Mouse (Mus musculus): ENCODE measurements around the gene Gm20388. TPM values are rescaled to one million over a fixed set of nuclear protein-coding genes. Genes with fewer than 3 reads are reported as not detected.

Gene Gm20388
- total RNA-seq, 2 experiments from 2014 or later = 10.7 TPM; not detected in 1

- peak; percentile 56 to 79 for DNase-seq (ENCODE audit: low spot score in 2 of 2)
These were observed 3858.1 kb downstream of the Gm20388 start for GRCm38 (mm10) chr8:123768492-123769356.

- DNase-seq (ENCODE audit: low spot score in 2 of 2) = no peak
These were observed 3862.8 kb downstream of the Gm20388 start for GRCm38 (mm10) chr8:123773468-123773867.

GRCm38 (mm10) chr8:123774491-123774890, 3863.8 kb downstream of the Gm20388 start:
- DNase-seq (ENCODE audit: low spot score in 2 of 2) = no peak

- DNase-seq (ENCODE audit: low spot score in 2 of 2) = peak in 1 of 2 experiments; percentile 66
These were observed 3866.7 kb downstream of the Gm20388 start for GRCm38 (mm10) chr8:123777319-123777718.

GRCm38 (mm10) chr8:123780471-123780870, 3869.8 kb downstream of the Gm20388 start:
- DNase-seq (ENCODE audit: low spot score in 2 of 2) = no peak

- no peak for DNase-seq (ENCODE audit: low spot score in 2 of 2)
These were observed 3870.6 kb downstream of the Gm20388 start for GRCm38 (mm10) chr8:123781256-123781655.

- peak; percentile 75 to 92 for DNase-seq (ENCODE audit: low spot score in 2 of 2)
These were observed 3873.0 kb downstream of the Gm20388 start for GRCm38 (mm10) chr8:123783525-123784249.

GRCm38 (mm10) chr8:123786166-123786565, 3875.5 kb downstream of the Gm20388 start:
- peak in 1 of 2 experiments; percentile 79 for DNase-seq (ENCODE audit: low spot score in 2 of 2)

GRCm38 (mm10) chr8:123786644-123787043, 3876.0 kb downstream of the Gm20388 start:
- no peak for DNase-seq (ENCODE audit: low spot score in 2 of 2)

- DNase-seq (ENCODE audit: low spot score in 2 of 2) = no peak
These were observed 3876.7 kb downstream of the Gm20388 start for GRCm38 (mm10) chr8:123787254-123787897.

GRCm38 (mm10) chr8:123788416-123789170, 3878.0 kb downstream of the Gm20388 start:
- no peak for DNase-seq (ENCODE audit: low spot score in 2 of 2)

GRCm38 (mm10) chr8:123789461-123789860, 3878.8 kb downstream of the Gm20388 start:
- DNase-seq (ENCODE audit: low spot score in 2 of 2) = no peak

GRCm38 (mm10) chr8:123789970-123790369, 3879.3 kb downstream of the Gm20388 start:
- DNase-seq (ENCODE audit: low spot score in 2 of 2) = peak; percentile 78 to 94

GRCm38 (mm10) chr8:123791101-123791844, 3880.6 kb downstream of the Gm20388 start:
- no peak for DNase-seq (ENCODE audit: low spot score in 2 of 2)

GRCm38 (mm10) chr8:123791845-123792225, 3881.2 kb downstream of the Gm20388 start:
- DNase-seq (ENCODE audit: low spot score in 2 of 2) = no peak

GRCm38 (mm10) chr8:123793900-123794299, 3883.3 kb downstream of the Gm20388 start:
- no peak for DNase-seq (ENCODE audit: low spot score in 2 of 2)

- DNase-seq (ENCODE audit: low spot score in 2 of 2) = no peak
These were observed 3884.1 kb downstream of the Gm20388 start for GRCm38 (mm10) chr8:123794766-123795165.

GRCm38 (mm10) chr8:123796758-123797157, 3886.1 kb downstream of the Gm20388 start:
- no peak for DNase-seq (ENCODE audit: low spot score in 2 of 2)

- no peak for DNase-seq (ENCODE audit: low spot score in 2 of 2)
These were observed 3887.3 kb downstream of the Gm20388 start for GRCm38 (mm10) chr8:123797928-123798327.

- DNase-seq (ENCODE audit: low spot score in 2 of 2) = no peak
These were observed 3888.8 kb downstream of the Gm20388 start for GRCm38 (mm10) chr8:123799434-123799833.

Measured in layer of hippocampus, adult 18-20 months (tissue).